Mouse (Mus musculus): ENCODE measurements at regions not wholly inside any gene's neighbourhood (a gene's known extent, or its start where the extent isn't known, plus 50 kb on each side); places are given as distances from the start of the nearest gene placed in this dataset.

GRCm38 (mm10) chr7:115027685-115028084 is 284.2 kb downstream of the Insc start:
- TF ChIP-seq POLR2A (IDR thresholded peaks at IDR 0.05; ENCODE audit: borderline replicate concordance, control insufficient read depth, low read depth, low read length) (no peak), CTCF (IDR thresholded peaks at IDR 0.05; ENCODE audit: control insufficient read depth, insufficient read depth, low read length) (no peak)
